Mouse (Mus musculus) liver, adult 2 months (tissue): ENCODE results near the gene Scn8a. TPM values are rescaled to one million over a fixed set of nuclear protein-coding genes. Genes with fewer than 3 reads are reported as not detected.

Experiments
- DNase-seq: peaks from one replicate; pipeline ENCODE4 v3.0.0-alpha.2; 2011; ENCODE audit warnings: low read depth, low spot score; ENCODE audit errors: extremely low read depth
- H3K27ac ChIP-seq: fragments of 200-500 bp; replicated peaks from 2 replicates; pipeline ENCODE4 v1.5.1; 2012; ENCODE audit warnings: low read depth, mild to moderate bottlenecking, control low read depth, inconsistent platforms, low read length; ENCODE audit not compliant: insufficient read depth
- H3K27me3 ChIP-seq: fragments of 200-500 bp; 2 replicates; pipeline ENCODE4 v1.6.1; 2012; ENCODE audit warnings: mild to moderate bottlenecking, moderate library complexity, low read length, inconsistent platforms; ENCODE audit not compliant: control insufficient read depth, insufficient read depth
- H3K36me3 ChIP-seq: fragments of 200-500 bp; 2 replicates; pipeline ENCODE4 v1.6.1; 2012; ENCODE audit warnings: low read length, inconsistent platforms; ENCODE audit not compliant: control insufficient read depth, insufficient read depth
- H3K4me1 ChIP-seq: fragments of 200-500 bp; 2 replicates; pipeline ENCODE4 v1.6.1; 2011; ENCODE audit warnings: low read length; ENCODE audit not compliant: control insufficient read depth, insufficient read depth
- H3K4me3 ChIP-seq: fragments of 200-500 bp; 2 replicates; pipeline ENCODE4 v1.5.1; 2011; ENCODE audit warnings: low read depth, mild to moderate bottlenecking, control low read depth, low read length, moderate library complexity; ENCODE audit not compliant: insufficient read depth
- H3K79me2 ChIP-seq: fragments of 200-500 bp; 2 replicates; pipeline ENCODE4 v1.6.1; 2012; ENCODE audit warnings: inconsistent platforms, mild to moderate bottlenecking, low read length, moderate library complexity; ENCODE audit not compliant: control insufficient read depth, insufficient read depth
- H3K9ac ChIP-seq: fragments of 200-500 bp; 2 replicates; pipeline ENCODE4 v1.6.1; 2012; ENCODE audit warnings: low read depth, mild to moderate bottlenecking, control low read depth, inconsistent platforms, low read length
- CTCF ChIP-seq: fragments of 200-500 bp; IDR thresholded peaks from 2 replicates; pipeline ENCODE4 v1.5.1; 2011; ENCODE audit warnings: low read depth, low read length, control low read depth
- POLR2A ChIP-seq: fragments of 200-500 bp; IDR thresholded peaks from 2 replicates; pipeline ENCODE4 v1.6.1; 2011; ENCODE audit warnings: low read length, control low read depth; ENCODE audit not compliant: insufficient read depth; ENCODE audit errors: extremely low read depth
- WGBS: fragments of 180-500 bp; shearing (Covaris S2); methylation state at CpG from one replicate; pipeline ENCODE4 v1.1.7; 2018; 5-methylcytosine and 5-hydroxymethylcytosine counted together
- polyA plus RNA-seq: library from polyadenylated mRNA; depleted of rRNA; stranded (reverse); fragments of >200 nt; gene quantifications from 2 replicates; pipeline ENCODE4 v1.2.3, GENCODE M21; 2012
- total RNA-seq: library from RNA; depleted of rRNA; stranded (reverse); fragments of >200 nt; gene quantifications from 2 replicates; pipeline ENCODE4 v1.2.3, GENCODE M21; 2014

The Scn8a gene
- total and polyA plus RNA-seq, 2 experiments = 0.07 to 1.4 TPM

GRCm38 (mm10) chr15:100905751-100906150 is 36.1 kb downstream of the Scn8a start:
- 71% methylated on average over 8 of the region's 8 CpGs for WGBS
- Histone ChIP-seq H3K4me3 (no peak overlapping the region), H3K27ac (no peak overlapping the region), H3K27me3 (no peaks in the 10 kb centered on the region), H3K36me3 (no peaks in the 10 kb centered on the region), H3K79me2 (no peaks in the 10 kb centered on the region), H3K9ac (no peak overlapping the region), H3K4me1 (no peaks in the 10 kb centered on the region)
- DNase-seq = no peak
- TF ChIP-seq CTCF (no peak), POLR2A (no peak)

GRCm38 (mm10) chr15:100908817-100909216 is 39.2 kb downstream of the Scn8a start:
- Histone ChIP-seq H3K4me3 (no peak overlapping the region), H3K4me1 (no peaks in the 10 kb centered on the region), H3K79me2 (no peaks in the 10 kb centered on the region), H3K36me3 (no peaks in the 10 kb centered on the region), H3K9ac (no peak overlapping the region), H3K27me3 (no peaks in the 10 kb centered on the region), H3K27ac (no peak overlapping the region)
- WGBS = 63% methylated on average over 3 of the region's 3 CpGs
- DNase-seq = no peak
- TF ChIP-seq POLR2A (no peak), CTCF (no peak)

- Histone ChIP-seq H3K9ac (no peak overlapping the region), H3K4me3 (no peak overlapping the region), H3K36me3 (no peaks in the 10 kb centered on the region), H3K79me2 (no peaks in the 10 kb centered on the region), H3K4me1 (no peaks in the 10 kb centered on the region), H3K27ac (no peak overlapping the region), H3K27me3 (no peaks in the 10 kb centered on the region)
- 68% methylated on average over 3 of the region's 3 CpGs for WGBS
- DNase-seq = no peak
- no peak for TF ChIP-seq CTCF
- no peak for TF ChIP-seq POLR2A
These were observed 40.1 kb downstream of the Scn8a start for GRCm38 (mm10) chr15:100909734-100910163.

- H3K4me3 ChIP-seq = no peak overlapping the region
- H3K79me2 ChIP-seq = no peaks in the 10 kb centered on the region
- H3K27me3 ChIP-seq = no peaks in the 10 kb centered on the region
- no peaks in the 10 kb centered on the region for H3K36me3 ChIP-seq
- no peak for DNase-seq
- no peak overlapping the region for H3K9ac ChIP-seq
- 73% methylated on average over 10 of the region's 10 CpGs for WGBS
- no peaks in the 10 kb centered on the region for H3K4me1 ChIP-seq
- no peak for TF ChIP-seq POLR2A
- TF ChIP-seq CTCF = no peak
- no peak overlapping the region for H3K27ac ChIP-seq
These were observed 40.8 kb downstream of the Scn8a start for GRCm38 (mm10) chr15:100910381-100910841.

GRCm38 (mm10) chr15:100912676-100913266 is 43.1 kb downstream of the Scn8a start:
- 84% methylated on average over 3 of the region's 3 CpGs for WGBS
- Histone ChIP-seq H3K27ac (no peak overlapping the region), H3K4me1 (no peaks in the 10 kb centered on the region), H3K9ac (no peak overlapping the region), H3K4me3 (no peak overlapping the region), H3K79me2 (no peaks in the 10 kb centered on the region), H3K27me3 (no peaks in the 10 kb centered on the region), H3K36me3 (no peaks in the 10 kb centered on the region)
- TF ChIP-seq CTCF (no peak), POLR2A (no peak)
- no peak for DNase-seq

GRCm38 (mm10) chr15:100914734-100915242 is 45.1 kb downstream of the Scn8a start:
- Histone ChIP-seq H3K79me2 (no peaks in the 10 kb centered on the region), H3K27me3 (no peaks in the 10 kb centered on the region), H3K4me1 (no peaks in the 10 kb centered on the region), H3K9ac (no peak overlapping the region), H3K36me3 (no peaks in the 10 kb centered on the region), H3K27ac (no peak overlapping the region), H3K4me3 (no peak overlapping the region)
- TF ChIP-seq POLR2A = no peak
- TF ChIP-seq CTCF = 0 out of 2 replicates have a peak, but pooled peaks have one; percentile 15
- 5% methylated on average over 24 of the region's 24 CpGs for WGBS
- DNase-seq = no peak
